Mouse (Mus musculus): Measurements from ENCODE around the gene Hoxd4. TPM values are rescaled to one million over a fixed set of nuclear protein-coding genes. Genes with fewer than 3 reads are reported as not detected.

The Hoxd4 gene
- polyA plus RNA-seq, 1 experiment from 2014 or later: 0.39 TPM

DNA sequence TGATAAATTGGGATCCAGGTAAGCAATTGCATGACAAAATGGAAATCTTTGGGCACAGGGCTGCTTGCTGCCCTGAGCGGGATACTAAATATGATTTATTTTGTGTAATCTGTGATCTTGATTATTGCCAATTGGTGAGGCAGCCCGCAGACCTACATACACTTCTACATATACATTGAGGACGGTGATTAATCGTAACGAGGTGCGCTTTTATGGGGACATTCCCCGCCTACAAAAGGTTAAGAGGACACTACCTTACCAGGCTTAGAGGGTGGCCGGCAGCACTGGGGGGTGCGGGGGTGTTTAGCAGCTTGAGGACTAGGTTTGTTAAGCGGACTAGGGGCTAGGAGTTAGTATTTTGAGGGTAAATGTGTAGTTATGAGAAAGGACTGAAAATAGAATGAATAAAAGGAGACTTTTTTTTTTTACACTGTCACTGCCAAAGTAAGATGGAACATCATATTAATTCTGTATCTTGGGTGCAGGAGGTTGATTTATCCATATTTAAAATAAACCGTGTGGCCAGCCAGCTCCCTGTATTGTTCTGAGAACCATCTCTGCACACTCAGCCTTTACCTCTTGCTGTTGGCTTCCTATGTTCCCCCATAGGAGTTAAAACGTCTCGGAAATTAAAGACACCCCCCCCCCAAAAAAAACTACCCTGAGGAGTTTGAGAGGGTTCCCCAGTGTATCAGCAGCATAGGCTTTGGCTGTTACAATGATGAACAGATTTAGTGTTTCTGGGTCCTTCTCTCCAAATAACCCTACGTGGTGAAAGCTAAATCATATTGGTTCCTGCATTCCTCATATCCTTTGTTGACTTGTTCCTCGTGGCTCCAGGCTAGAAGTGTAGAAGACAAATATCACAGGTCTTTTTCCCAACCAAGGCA lies 25.2 kb downstream of the Hoxd4 start:
- Histone ChIP-seq H3K4me2 (ENCODE audit: low read depth, low read length) (no peak overlapping the region; the same call in 1 of the 2 replicates), H3K4me3 (replicated peaks; ENCODE audit: low read length) (0 out of 2 replicates have a peak overlapping the region, but pooled peaks have one; percentile 22), H3K9me3 (replicated peaks; ENCODE audit: control insufficient read depth, low read length) (no peaks in the 10 kb centered on the region), H3K27ac (ENCODE audit: low read length) (no peak overlapping the region), H3K36me3 (ENCODE audit: control insufficient read depth, insufficient read depth, low read length) (no peaks in the 10 kb centered on the region), H3K9ac (ENCODE audit: low read length) (no peak overlapping the region), H3K27me3 (ENCODE audit: control insufficient read depth, insufficient read depth, low read length) (peaks cover 91% of the 10 kb centered on the region), H3K4me1 (ENCODE audit: control insufficient read depth, insufficient read depth, low read length) (no peaks in the 10 kb centered on the region)
- ATAC-seq (ENCODE audit: insufficient read depth, low FRiP score): no peak
- WGBS: 6% methylated on average over 15 of the region's 15 CpGs

DNA sequence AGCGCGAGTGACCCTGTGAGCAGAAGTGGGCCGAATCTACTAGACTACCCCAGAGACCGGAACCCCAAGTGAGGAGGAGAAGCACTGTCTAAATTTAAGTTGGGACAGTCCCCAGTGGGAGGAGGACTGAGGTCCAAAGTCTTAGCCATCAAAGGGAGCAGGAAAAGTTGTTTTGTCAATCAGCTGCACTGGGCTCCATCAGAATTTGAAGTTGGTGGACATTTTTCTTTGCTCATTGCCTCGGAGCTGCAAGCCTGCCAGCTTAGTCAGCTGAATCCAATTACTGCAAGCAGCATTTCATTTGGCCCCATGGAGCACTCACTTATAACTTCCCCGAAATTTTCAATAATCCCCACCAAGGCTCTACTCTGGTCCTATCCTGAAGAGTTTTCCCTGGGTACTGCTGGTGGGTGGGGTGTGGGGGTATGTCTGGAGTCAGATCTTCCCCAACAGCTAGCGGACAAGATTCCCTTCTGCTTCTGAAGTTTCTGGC lies 25.9 kb downstream of the Hoxd4 start:
- ATAC-seq (ENCODE audit: insufficient read depth, low FRiP score): no peak
- Histone ChIP-seq H3K27ac (ENCODE audit: low read length) (no peak overlapping the region), H3K4me2 (ENCODE audit: low read depth, low read length) (no peak overlapping the region), H3K4me1 (ENCODE audit: control insufficient read depth, insufficient read depth, low read length) (no peaks in the 10 kb centered on the region), H3K36me3 (ENCODE audit: control insufficient read depth, insufficient read depth, low read length) (no peaks in the 10 kb centered on the region), H3K9ac (ENCODE audit: low read length) (no peak overlapping the region), H3K4me3 (replicated peaks; ENCODE audit: low read length) (no peak overlapping the region), H3K9me3 (replicated peaks; ENCODE audit: control insufficient read depth, low read length) (no peaks in the 10 kb centered on the region), H3K27me3 (ENCODE audit: control insufficient read depth, insufficient read depth, low read length) (peaks cover 86% of the 10 kb centered on the region)
- WGBS: 17% methylated on average over 7 of the region's 7 CpGs

DNA sequence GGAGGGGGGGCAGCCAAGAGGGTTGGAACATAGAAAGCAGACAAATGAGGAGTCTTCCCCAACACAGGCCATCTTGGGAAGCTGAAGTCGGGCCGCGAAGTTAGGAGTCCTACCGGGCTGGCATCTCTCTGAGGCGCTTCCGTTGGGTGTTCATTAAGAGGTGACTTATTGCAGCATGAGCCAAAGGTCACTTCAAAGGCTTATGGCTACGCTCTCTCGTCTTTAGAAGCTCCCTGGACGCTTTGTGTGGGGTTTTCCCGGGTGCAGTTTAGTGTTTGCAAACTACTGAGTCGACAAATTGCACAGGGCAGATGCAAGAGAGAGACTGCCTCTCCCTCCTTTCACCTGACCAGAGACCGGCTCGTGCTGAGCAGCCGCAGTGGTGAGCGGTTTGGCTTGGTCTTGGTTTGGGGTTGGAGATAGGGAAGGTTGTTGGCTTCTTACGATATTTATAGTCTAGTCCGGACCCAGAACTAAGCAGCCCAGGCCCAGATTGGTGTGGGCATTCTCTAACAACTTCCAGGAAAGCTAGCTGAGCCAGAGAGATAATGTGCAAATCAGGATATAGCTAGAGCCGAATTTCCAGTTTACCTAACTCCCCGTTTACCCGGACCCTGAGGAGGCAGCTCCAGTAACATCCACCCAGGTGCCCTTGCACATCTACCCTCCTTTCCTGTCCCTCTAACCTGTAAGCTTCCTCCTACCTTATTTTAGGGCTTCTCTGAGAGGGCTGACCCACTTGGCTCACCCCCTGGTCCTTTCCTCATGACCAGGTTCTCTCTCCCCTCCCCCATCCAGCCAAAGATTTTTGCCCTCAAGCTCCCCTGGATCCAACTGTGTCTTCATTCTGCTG lies 27.1 kb downstream of the Hoxd4 start:
- Histone ChIP-seq H3K4me2 (ENCODE audit: low read depth, low read length) (0 out of 2 replicates have a peak overlapping the region, but pooled peaks have one; percentile 1), H3K36me3 (ENCODE audit: control insufficient read depth, insufficient read depth, low read length) (no peaks in the 10 kb centered on the region), H3K9me3 (replicated peaks; ENCODE audit: control insufficient read depth, low read length) (no peaks in the 10 kb centered on the region), H3K27ac (ENCODE audit: low read length) (no peak overlapping the region), H3K4me3 (replicated peaks; ENCODE audit: low read length) (0 out of 2 replicates have a peak overlapping the region, but pooled peaks have one; percentile 5), H3K9ac (ENCODE audit: low read length) (no peak overlapping the region), H3K27me3 (ENCODE audit: control insufficient read depth, insufficient read depth, low read length) (peaks cover 85% of the 10 kb centered on the region), H3K4me1 (ENCODE audit: control insufficient read depth, insufficient read depth, low read length) (no peaks in the 10 kb centered on the region)
- no peak for ATAC-seq (ENCODE audit: insufficient read depth, low FRiP score)
- WGBS: 3% methylated on average over 20 of the region's 20 CpGs

DNA sequence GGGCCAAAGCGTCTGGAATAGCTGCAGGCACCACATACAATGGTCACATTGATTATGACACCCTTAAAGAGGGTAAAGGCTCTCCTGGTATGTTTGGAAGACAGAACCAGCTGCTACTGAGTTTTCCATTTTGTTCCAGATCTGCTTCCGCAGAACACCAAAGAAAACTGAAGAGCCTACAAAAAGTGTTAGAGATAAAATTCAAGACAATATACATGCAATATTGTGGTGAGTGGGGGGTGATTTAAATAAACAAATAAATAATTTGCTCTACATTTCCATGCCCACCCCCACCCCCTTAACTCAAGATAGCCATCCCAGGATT lies 27.7 kb downstream of the Hoxd4 start:
- Histone ChIP-seq H3K4me2 (ENCODE audit: low read depth, low read length) (no peak overlapping the region), H3K27ac (ENCODE audit: low read length) (no peak overlapping the region), H3K4me3 (replicated peaks; ENCODE audit: low read length) (no peak overlapping the region), H3K27me3 (ENCODE audit: control insufficient read depth, insufficient read depth, low read length) (peaks cover 87% of the 10 kb centered on the region), H3K4me1 (ENCODE audit: control insufficient read depth, insufficient read depth, low read length) (no peaks in the 10 kb centered on the region), H3K9ac (ENCODE audit: low read length) (no peak overlapping the region), H3K9me3 (replicated peaks; ENCODE audit: control insufficient read depth, low read length) (no peaks in the 10 kb centered on the region), H3K36me3 (ENCODE audit: control insufficient read depth, insufficient read depth, low read length) (no peaks in the 10 kb centered on the region)
- no peak for ATAC-seq (ENCODE audit: insufficient read depth, low FRiP score)
- 25% methylated on average over 2 of the region's 2 CpGs for WGBS

DNA sequence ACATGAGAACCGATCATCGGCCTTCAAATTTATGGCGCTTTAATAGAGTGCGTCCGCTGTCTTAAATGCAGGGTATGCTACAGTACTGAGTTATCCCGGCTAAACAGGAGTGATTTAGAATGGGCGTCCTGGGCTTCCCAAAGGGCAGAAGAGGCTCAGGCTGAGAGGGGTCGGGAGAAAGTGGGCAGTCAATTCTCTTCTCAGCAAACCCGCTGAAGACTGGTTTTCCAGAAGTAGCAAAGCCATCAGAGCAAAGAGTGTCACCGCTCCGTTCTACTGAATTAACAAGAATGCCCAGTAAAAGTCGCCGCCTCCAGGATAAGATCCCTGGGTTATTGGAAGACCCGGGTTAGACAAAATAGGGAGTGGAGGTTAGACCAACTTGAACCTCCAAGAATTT lies 28.1 kb downstream of the Hoxd4 start:
- no peak overlapping the region for H3K4me2 ChIP-seq (ENCODE audit: low read depth, low read length)
- H3K4me1 ChIP-seq (ENCODE audit: control insufficient read depth, insufficient read depth, low read length): no peaks in the 10 kb centered on the region
- H3K36me3 ChIP-seq (ENCODE audit: control insufficient read depth, insufficient read depth, low read length): no peaks in the 10 kb centered on the region
- H3K4me3 ChIP-seq (replicated peaks; ENCODE audit: low read length): no peak overlapping the region
- 7% methylated on average over 14 of the region's 14 CpGs for WGBS
- H3K9ac ChIP-seq (ENCODE audit: low read length): no peak overlapping the region
- no peak overlapping the region for H3K27ac ChIP-seq (ENCODE audit: low read length)
- ATAC-seq (ENCODE audit: insufficient read depth, low FRiP score): no peak
- no peaks in the 10 kb centered on the region for H3K9me3 ChIP-seq (replicated peaks; ENCODE audit: control insufficient read depth, low read length)
- peaks cover 87% of the 10 kb centered on the region for H3K27me3 ChIP-seq (ENCODE audit: control insufficient read depth, insufficient read depth, low read length)

DNA sequence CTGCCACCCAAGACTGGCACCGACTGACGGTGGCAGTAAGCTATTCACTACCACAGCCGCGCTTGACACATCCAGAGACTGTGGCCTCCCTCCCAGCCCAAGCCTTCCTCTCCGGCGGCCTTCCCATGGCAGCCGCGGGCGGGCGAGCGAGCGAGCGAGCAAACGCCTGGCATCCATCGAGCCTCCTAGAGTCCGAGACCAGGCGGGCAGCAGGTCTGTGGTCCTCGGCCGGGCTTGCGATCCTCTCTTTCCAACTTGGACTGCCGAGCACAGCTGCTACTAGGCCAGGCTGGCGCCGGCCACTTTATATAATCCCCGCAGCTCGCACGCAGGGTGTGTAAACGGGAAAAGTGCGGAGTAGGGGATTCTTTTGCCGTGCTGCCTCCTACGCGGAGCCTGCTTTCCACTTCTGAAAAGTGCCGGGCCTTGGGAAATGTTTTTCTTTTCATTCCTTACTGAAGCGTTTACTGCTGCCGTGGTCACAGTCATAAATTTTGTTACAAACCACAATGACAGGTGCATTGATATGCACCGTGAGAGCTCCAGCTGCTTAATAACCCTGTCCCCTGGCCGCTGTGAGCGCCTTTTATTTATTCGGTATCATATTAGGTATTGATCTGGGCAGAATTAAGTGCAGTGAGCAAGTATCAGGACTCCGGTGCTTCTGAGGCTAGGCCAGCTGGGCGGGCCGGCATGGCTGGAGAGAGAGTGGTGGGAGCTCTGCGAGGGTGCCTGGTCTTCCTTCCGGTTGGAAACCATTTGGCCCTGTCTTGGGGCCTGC lies 28.8 kb downstream of the Hoxd4 start:
- H3K9me3 ChIP-seq (replicated peaks; ENCODE audit: control insufficient read depth, low read length): no peaks in the 10 kb centered on the region
- no peak overlapping the region for H3K27ac ChIP-seq (ENCODE audit: low read length)
- H3K9ac ChIP-seq (ENCODE audit: low read length): no peak overlapping the region; the same call in 1 of the 2 replicates
- peaks cover 87% of the 10 kb centered on the region for H3K27me3 ChIP-seq (ENCODE audit: control insufficient read depth, insufficient read depth, low read length)
- H3K4me3 ChIP-seq (replicated peaks; ENCODE audit: low read length): peak overlapping the region; percentile 5; the same call in 1 of the 2 replicates
- WGBS: 3% methylated on average over 43 of the region's 43 CpGs
- no peak for ATAC-seq (ENCODE audit: insufficient read depth, low FRiP score)
- H3K36me3 ChIP-seq (ENCODE audit: control insufficient read depth, insufficient read depth, low read length): no peaks in the 10 kb centered on the region
- no peaks in the 10 kb centered on the region for H3K4me1 ChIP-seq (ENCODE audit: control insufficient read depth, insufficient read depth, low read length)
- H3K4me2 ChIP-seq (ENCODE audit: low read depth, low read length): peak overlapping the region; percentile 25; the same call in 1 of the 2 replicates

DNA sequence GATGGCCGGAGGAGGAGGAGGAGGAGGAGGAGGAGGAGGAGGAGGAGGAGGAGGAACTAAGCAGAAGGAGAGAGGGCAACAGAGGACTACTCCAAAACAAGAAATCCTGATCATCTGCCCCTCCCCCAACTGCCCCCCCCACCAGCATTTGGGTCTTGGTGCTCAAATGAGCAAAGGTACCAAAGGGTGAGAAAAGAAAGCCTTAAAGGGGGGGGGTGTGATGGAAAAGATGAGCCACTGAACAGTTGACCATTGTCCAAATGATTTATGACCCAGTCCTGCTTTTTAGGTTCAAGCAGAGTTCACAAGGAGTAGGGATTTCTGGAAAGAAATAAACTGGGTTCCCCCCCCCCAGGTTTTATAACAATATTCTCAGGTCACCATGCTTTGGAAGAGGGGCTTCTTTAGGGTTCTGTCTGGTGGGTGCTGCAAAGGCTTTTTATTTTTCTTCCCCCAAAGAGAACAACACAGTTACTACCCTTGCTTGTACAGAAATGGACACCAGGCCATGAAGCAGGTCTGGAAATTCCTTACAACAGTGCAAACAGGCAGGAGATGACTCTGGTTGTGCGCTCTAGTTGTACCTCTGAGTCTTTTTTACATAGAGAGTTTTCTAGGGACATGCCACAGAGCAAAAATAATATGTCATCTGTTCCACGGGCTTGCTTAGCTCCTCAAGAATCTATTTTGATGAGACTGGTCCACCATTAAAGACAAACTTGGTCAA lies 29.7 kb downstream of the Hoxd4 start:
- Histone ChIP-seq H3K4me3 (replicated peaks; ENCODE audit: low read length) (no peak overlapping the region), H3K4me1 (ENCODE audit: control insufficient read depth, insufficient read depth, low read length) (no peaks in the 10 kb centered on the region), H3K27me3 (ENCODE audit: control insufficient read depth, insufficient read depth, low read length) (peaks cover 86% of the 10 kb centered on the region), H3K27ac (ENCODE audit: low read length) (no peak overlapping the region), H3K36me3 (ENCODE audit: control insufficient read depth, insufficient read depth, low read length) (no peaks in the 10 kb centered on the region), H3K4me2 (ENCODE audit: low read depth, low read length) (no peak overlapping the region), H3K9ac (ENCODE audit: low read length) (no peak overlapping the region), H3K9me3 (replicated peaks; ENCODE audit: control insufficient read depth, low read length) (no peaks in the 10 kb centered on the region)
- no peak for ATAC-seq (ENCODE audit: insufficient read depth, low FRiP score)
- 40% methylated on average over 2 of the region's 3 CpGs for WGBS

DNA sequence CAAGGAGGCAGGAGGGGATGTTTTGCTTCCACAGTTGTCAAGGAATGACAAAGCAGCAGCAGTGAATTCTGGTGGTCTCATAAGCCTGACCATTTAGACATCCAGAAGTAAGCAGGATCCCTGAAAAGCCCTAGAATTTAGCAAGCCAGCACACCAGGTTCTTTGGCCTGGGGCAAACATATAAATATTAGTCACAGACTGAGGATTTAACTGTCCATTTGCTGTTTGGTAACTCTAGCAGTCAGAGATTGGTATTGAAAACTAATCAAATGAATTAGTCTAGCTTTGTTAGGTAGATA lies 30.2 kb downstream of the Hoxd4 start:
- Histone ChIP-seq H3K9me3 (replicated peaks; ENCODE audit: control insufficient read depth, low read length) (no peaks in the 10 kb centered on the region), H3K4me2 (ENCODE audit: low read depth, low read length) (no peak overlapping the region), H3K4me3 (replicated peaks; ENCODE audit: low read length) (no peak overlapping the region), H3K36me3 (ENCODE audit: control insufficient read depth, insufficient read depth, low read length) (no peaks in the 10 kb centered on the region), H3K27me3 (ENCODE audit: control insufficient read depth, insufficient read depth, low read length) (peaks cover 86% of the 10 kb centered on the region), H3K4me1 (ENCODE audit: control insufficient read depth, insufficient read depth, low read length) (no peaks in the 10 kb centered on the region), H3K27ac (ENCODE audit: low read length) (no peak overlapping the region), H3K9ac (ENCODE audit: low read length) (no peak overlapping the region)
- ATAC-seq (ENCODE audit: insufficient read depth, low FRiP score): no peak

Measured in stomach, embryonic 16.5 days (tissue).